Mouse (Mus musculus) frontal cortex, adult (tissue): ENCODE measurements around the gene Pdcd11.
A peak's percentile ranks its signal among the peaks of the same experiment; 100 is the strongest.

Experiments used
- ATAC-seq: cut with Nextera tagmentation; 2 replicates; pipeline ENCODE4 v1.9.2; 2017; ENCODE audit warnings: mild to moderate bottlenecking, moderate library complexity, mixed read lengths; ENCODE audit not compliant: low TSS enrichment

The Pdcd11 gene

DNA sequence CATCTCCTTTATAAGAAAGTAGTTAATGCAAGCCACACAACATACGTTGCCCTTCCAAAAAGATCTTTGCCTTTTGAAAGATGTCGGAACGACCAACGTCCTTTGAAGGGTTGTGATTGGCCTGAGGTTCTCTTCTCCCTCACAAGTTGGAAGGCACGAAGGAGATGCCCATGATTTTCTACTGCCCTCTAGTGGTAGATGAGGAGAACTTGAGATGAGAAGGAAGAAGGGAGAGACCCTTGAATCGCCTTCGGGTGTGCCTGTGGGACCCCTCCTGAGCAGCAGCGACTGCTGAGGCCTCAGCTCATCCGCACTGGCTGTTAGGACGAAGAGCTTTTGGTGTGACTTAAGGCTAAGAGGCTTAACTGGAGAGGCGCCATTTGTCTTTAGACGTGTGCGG lies 77.7 kb downstream of the Pdcd11 start:
- peak; percentile 73 for ATAC-seq

DNA sequence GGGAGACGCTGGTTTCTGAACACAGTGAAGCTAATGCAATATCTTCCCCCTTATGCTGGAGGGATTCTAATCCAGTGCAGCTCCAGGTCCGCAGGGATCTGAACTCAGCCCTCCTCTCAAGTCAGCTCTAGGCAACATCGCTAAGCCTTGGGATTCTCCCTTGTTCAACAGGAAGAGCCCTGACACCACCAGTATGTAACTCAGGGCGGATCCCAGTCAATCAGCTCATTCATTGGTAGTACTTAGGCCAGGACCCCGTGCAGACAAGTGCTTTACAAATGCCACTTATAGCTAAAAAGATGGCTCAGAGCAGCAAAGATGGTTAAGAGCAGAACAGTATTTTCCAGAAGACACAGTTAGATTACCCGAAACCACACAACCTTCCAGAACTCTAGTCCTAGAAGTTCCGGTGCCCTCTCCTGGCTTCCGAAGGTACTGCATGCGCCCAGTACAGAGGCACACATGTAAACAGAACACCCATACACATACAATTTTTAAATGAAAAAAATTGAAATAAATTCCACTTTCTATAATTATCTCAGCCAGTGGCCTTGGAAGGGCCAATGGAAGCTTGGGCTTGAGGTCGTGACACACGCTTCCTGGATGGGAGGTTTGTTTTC lies 78.3 kb downstream of the Pdcd11 start:
- ATAC-seq = peak; percentile 74

DNA sequence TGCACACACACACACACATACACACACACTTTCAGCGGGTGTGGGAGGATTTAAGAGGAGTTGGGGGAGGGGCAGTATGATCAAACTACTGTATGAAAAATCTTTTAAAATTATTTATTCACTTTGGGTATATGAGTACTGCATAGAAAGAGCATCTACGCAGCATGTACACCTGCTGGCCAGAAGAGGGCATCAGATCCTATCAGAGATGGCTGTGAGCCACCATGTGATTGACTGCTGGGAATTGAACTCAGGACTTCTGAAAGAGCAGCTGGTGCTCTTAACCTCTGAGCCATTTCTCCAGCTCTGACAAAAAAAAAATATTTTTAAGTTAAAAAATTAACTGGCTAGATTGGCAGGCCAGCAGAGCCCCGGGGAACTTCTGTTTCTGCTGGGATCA lies 83.9 kb downstream of the Pdcd11 start:
- no peak for ATAC-seq

GRCm38 (mm10) chr19:47175472-47175871 lies 84.9 kb downstream of the Pdcd11 start:
- no peak for ATAC-seq

DNA sequence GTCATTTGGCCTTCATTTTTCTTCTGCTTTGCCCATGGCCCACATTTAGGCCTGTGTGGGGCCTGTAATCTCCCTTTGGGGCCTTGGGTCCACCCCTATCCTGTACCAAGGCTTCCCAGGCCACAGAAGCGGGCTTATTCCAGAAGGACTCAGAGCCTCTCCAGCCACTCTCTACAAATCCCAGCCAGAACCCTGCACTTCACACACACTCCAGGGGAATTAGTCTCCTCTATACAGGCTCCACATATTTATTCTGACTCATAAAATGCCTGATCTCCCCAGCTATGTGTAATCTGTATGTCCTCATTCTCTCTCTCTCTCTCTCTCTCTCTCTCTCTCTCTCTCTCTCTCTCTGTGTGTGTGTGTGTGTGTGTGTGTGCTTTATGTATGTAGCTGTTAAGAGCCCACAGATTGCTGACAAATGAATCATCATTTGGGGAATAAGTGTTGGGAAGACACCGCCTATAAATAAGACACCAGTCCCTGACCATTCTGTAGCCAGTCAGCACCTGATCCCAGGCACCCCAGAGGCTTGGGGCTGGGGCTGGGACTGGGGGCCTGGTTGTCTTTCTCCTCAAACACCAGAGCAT lies 86.4 kb downstream of the Pdcd11 start:
- no peak for ATAC-seq

DNA sequence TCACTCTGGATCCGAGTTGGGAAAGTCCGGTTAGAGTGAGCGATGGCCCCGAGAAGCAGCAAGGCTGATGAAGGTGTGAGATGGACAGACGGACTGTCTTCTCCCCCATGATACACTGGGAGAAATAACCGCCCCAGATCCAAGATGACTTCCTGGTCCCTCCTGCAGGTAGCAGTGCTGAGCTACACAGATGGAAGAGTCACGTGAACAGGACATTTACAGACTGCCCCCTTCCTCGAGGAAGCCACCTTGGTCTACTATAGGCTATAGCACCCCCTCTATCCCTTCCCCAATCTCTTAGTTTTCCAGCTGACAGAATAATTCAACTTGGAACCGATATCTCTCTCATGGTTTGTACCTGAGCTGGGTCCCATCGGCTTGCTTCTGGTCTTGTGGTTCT lies 87.4 kb downstream of the Pdcd11 start:
- peak; percentile 27; the same call in 1 of the 2 replicates for ATAC-seq

- ATAC-seq = peak; percentile 58
Measured at GRCm38 (mm10) chr19:47178431-47179271, 88.1 kb downstream of the Pdcd11 start, which contains the start of gene Neurl1a. Neurl1a (plus strand) TSS chr19:47178820.

DNA sequence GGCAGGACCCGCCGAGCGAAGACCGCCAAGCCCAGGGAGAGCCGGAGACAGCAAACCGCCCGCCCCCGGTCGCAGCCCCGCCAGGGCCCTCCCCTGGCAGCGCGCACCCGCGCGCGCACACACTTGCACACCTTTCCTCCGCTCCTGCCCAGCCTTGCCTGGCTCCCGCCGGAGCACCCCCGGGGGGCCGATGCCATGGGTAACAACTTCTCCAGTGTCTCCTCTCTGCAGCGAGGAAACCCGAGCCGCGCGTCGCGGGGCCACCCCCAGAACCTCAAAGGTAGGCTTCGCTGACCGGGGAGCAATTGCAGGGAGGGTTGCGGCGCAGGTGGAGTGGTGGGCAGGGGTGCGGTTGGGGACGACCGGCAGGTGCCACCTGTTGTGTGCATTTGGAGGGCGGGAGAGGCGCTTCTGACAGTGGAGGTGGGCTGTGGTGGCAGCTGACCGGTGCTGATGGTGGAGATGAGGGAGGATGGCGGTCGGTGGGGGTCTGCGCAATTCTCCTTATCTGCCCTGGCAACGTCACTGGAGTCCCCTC lies 88.8 kb downstream of the Pdcd11 start:
- ATAC-seq = peak; percentile 52

GRCm38 (mm10) chr19:47180011-47180410 lies 89.4 kb downstream of the Pdcd11 start:
- ATAC-seq = no peak
